Comparison of ENCODE assay signal across 8 mouse cellular contexts in the genomic region with DNA sequence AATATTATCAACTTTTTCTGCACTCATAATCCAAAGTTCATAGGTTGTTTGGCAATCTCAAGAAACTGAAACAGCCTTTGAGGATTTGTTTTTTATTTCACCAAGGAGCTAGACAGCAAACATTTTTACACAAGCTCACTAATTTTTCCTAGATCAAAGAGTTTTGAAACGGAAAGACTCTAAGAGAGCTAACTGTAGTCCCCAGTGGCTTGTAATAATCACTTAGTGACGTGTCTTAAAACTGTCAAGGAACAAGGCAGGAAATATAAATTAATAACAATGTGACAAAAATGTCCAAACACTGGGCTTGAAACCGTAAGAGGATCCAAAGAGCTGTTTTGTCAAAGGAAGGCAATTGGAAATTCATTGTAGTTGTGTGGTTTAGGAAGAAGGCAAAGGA. TPM values are rescaled to one million over a fixed set of nuclear protein-coding genes. Genes with fewer than 3 reads are reported as not detected.
A peak's percentile ranks its signal among the peaks of the same experiment; 100 is the strongest.
DNase-seq lines count a peak whose midpoint lies in the region; ATAC-seq and TF ChIP-seq lines count a peak whose summit lies in the region.

No protein-coding gene starts in this region.

- H3K4me2 ChIP-seq in kidney, embryonic 14.5 days (replicated peaks; ENCODE audit: low read depth, low read length): peak overlapping the region; percentile 39
- H3K4me2 ChIP-seq in hindbrain, embryonic 11.5 days (replicated peaks; ENCODE audit: low read depth, low read length): peak overlapping the region; percentile 39; the same call in 1 of the 2 replicates
- peak overlapping the region; percentile 49 for H3K4me2 ChIP-seq in midbrain, embryonic 12.5 days (replicated peaks)

- no peak for TF ChIP-seq POLR2A in MEL (IDR thresholded peaks at IDR 0.05; ENCODE audit: control insufficient read depth in 1 of 2, insufficient read depth in 1 of 2, low read depth in 1 of 2, low read length in 2 of 2, poor library complexity in 1 of 2)

- H3K27ac ChIP-seq in kidney, embryonic 14.5 days (ENCODE audit: low read depth, low read length): no peak overlapping the region
- H3K27ac ChIP-seq in MEL (ENCODE audit: control insufficient read depth, low read depth, low read length): peak overlapping the region; percentile 77
- no peak overlapping the region for H3K27ac ChIP-seq in hindbrain, embryonic 11.5 days (ENCODE audit: low read depth, low read length)
- no peak overlapping the region for H3K27ac ChIP-seq in midbrain, embryonic 12.5 days (replicated peaks)

- TF ChIP-seq EP300 in MEL (IDR thresholded peaks at IDR 0.05; ENCODE audit: low read depth in 1 of 2, low read length in 2 of 2): no peak

- no peaks in the 10 kb centered on the region for H3K9me3 ChIP-seq in kidney, embryonic 14.5 days (ENCODE audit: control insufficient read depth, low read length)
- no peaks in the 10 kb centered on the region for H3K9me3 ChIP-seq in MEL (replicated peaks; ENCODE audit: insufficient read depth, low read length)
- H3K9me3 ChIP-seq in hindbrain, embryonic 11.5 days (ENCODE audit: control insufficient read depth, low read length): no peaks in the 10 kb centered on the region
- no peaks in the 10 kb centered on the region for H3K9me3 ChIP-seq in midbrain, embryonic 12.5 days

- DNase-seq in kidney, postnatal 25 days: no peak
- peak; percentile 37 for DNase-seq in MEL (ENCODE audit: low read depth, low spot score)
- no peak for DNase-seq in hindbrain, embryonic 11.5 days (ENCODE audit: low spot score)
- no peak for DNase-seq in adrenal gland, adult (ENCODE audit: inconsistent age in 2 of 2, low spot score in 1 of 2)
- DNase-seq in thymus, postnatal 25 days: no peak

- H3K4me1 ChIP-seq in kidney, embryonic 14.5 days (ENCODE audit: control insufficient read depth, insufficient read depth, low read length): 0 out of 2 replicates have a peak, but pooled peaks cover 3% of the 10 kb centered on the region
- H3K4me1 ChIP-seq in MEL (ENCODE audit: control insufficient read depth in 1 of 2, insufficient read depth in 2 of 2, low read length in 2 of 2): peaks cover 1 to 3% of the 10 kb centered on the region in 2 experiments; a peak in 2 of 4 replicates
- no peaks in the 10 kb centered on the region for H3K4me1 ChIP-seq in hindbrain, embryonic 11.5 days (replicated peaks; ENCODE audit: control insufficient read depth, insufficient read depth, low read length)
- peaks cover 7% of the 10 kb centered on the region for H3K4me1 ChIP-seq in midbrain, embryonic 12.5 days

- no peaks in the 10 kb centered on the region; the same call in 1 of the 2 replicates for H3K27me3 ChIP-seq in kidney, embryonic 14.5 days (ENCODE audit: control insufficient read depth, insufficient read depth, low read length)
- no peaks in the 10 kb centered on the region for H3K27me3 ChIP-seq in MEL (ENCODE audit: control insufficient read depth in 1 of 2, insufficient read depth in 2 of 2, low read length in 2 of 2)
- H3K27me3 ChIP-seq in hindbrain, embryonic 11.5 days (ENCODE audit: control insufficient read depth, insufficient read depth, low read length): no peaks in the 10 kb centered on the region; the same call in 1 of the 2 replicates
- H3K27me3 ChIP-seq in midbrain, embryonic 12.5 days: peaks cover 8% of the 10 kb centered on the region; the same call in 1 of the 2 replicates

- H3K4me3 ChIP-seq in kidney, embryonic 14.5 days (ENCODE audit: low read length): peak overlapping the region; percentile 72; the same call in 1 of the 2 replicates
- H3K4me3 ChIP-seq in MEL (ENCODE audit: control insufficient read depth in 1 of 2, insufficient read depth in 1 of 2, low read depth in 2 of 2, low read length in 2 of 2): peak overlapping the region; percentile 63 to 72
- H3K4me3 ChIP-seq in hindbrain, embryonic 11.5 days (ENCODE audit: low read depth, low read length): no peak overlapping the region
- H3K4me3 ChIP-seq in midbrain, embryonic 12.5 days: peak overlapping the region; percentile 67

- TF ChIP-seq CTCF in MEL (IDR thresholded peaks at IDR 0.05 in 2 of 3, conservative IDR thresholded peaks at IDR 0.05 in 1 of 3; ENCODE audit: control insufficient read depth in 1 of 3, insufficient read depth in 1 of 3, low read depth in 2 of 3, low read length in 3 of 3, poor library complexity in 1 of 3, severe bottlenecking in 1 of 3): no peak

- TF ChIP-seq RAD21 in MEL (IDR thresholded peaks at IDR 0.05; ENCODE audit: low read depth, low read length): no peak

- peaks cover 3% of the 10 kb centered on the region; the same call in 1 of the 2 replicates for H3K36me3 ChIP-seq in kidney, embryonic 14.5 days (ENCODE audit: control insufficient read depth, insufficient read depth, low read length)
- peaks cover 9 to 15% of the 10 kb centered on the region in 2 experiments for H3K36me3 ChIP-seq in MEL (ENCODE audit: control insufficient read depth in 1 of 2, insufficient read depth in 2 of 2, low read length in 2 of 2)
- no peaks in the 10 kb centered on the region for H3K36me3 ChIP-seq in hindbrain, embryonic 11.5 days (ENCODE audit: control insufficient read depth, insufficient read depth, low read length)
- H3K36me3 ChIP-seq in midbrain, embryonic 12.5 days: no peaks in the 10 kb centered on the region

- peak overlapping the region; percentile 42; the same call in 1 of the 2 replicates for H3K9ac ChIP-seq in kidney, embryonic 14.5 days (ENCODE audit: low read depth, low read length)
- peak overlapping the region; percentile 72 for H3K9ac ChIP-seq in MEL (ENCODE audit: control insufficient read depth, low read depth, low read length, poor library complexity, severe bottlenecking)
- H3K9ac ChIP-seq in hindbrain, embryonic 11.5 days (ENCODE audit: low read depth, low read length): no peak overlapping the region
- no peak overlapping the region for H3K9ac ChIP-seq in midbrain, embryonic 12.5 days (replicated peaks)

- 39% methylated on average over 3 of the region's 3 CpGs for WGBS in kidney, embryonic 14.5 days
- WGBS in hindbrain, embryonic 11.5 days: 33% methylated on average over 3 of the region's 3 CpGs
- 43% methylated on average over 3 of the region's 3 CpGs for WGBS in midbrain, embryonic 12.5 days

- ATAC-seq in kidney, embryonic 14.5 days (ENCODE audit: low FRiP score, low TSS enrichment): no peak
- no peak for ATAC-seq in hindbrain, embryonic 11.5 days (ENCODE audit: low FRiP score)
- no peak for ATAC-seq in midbrain, embryonic 12.5 days (ENCODE audit: low FRiP score, low read depth)
- no peak for ATAC-seq in megakaryocyte progenitor cell, adult 5-6 weeks (replicated peaks; ENCODE audit: poor library complexity)

- peaks cover 31% of the 10 kb centered on the region for H3K79me2 ChIP-seq in MEL (ENCODE audit: control insufficient read depth, insufficient read depth, low read length, poor library complexity)

TF ChIP-seq in MEL, 35 proteins besides CTCF, POLR2A, EP300 and RAD21:
- TF ChIP-seq CHD2 (IDR thresholded peaks at IDR 0.05; ENCODE audit: low read length) (no peak), ETS1 (IDR thresholded peaks at IDR 0.05; ENCODE audit: low read depth, low read length) (no peak), SMC3 (IDR thresholded peaks at IDR 0.05; ENCODE audit: low read depth, low read length) (no peak), NELFE (IDR thresholded peaks at IDR 0.05; ENCODE audit: low read depth, low read length) (no peak), SIN3A (IDR thresholded peaks at IDR 0.05; ENCODE audit: low read length) (no peak), MAX (IDR thresholded peaks at IDR 0.05; ENCODE audit: low read length) (no peak), USF1 (IDR thresholded peaks at IDR 0.05; ENCODE audit: low read depth, low read length) (no peak), CHD1 (IDR thresholded peaks at IDR 0.05; ENCODE audit: low read depth, low read length) (no peak), E2F4 (IDR thresholded peaks at IDR 0.05; ENCODE audit: borderline replicate concordance, low read depth, low read length) (no peak), MXI1 (IDR thresholded peaks at IDR 0.05; ENCODE audit: low read depth, low read length) (no peak), USF2 (IDR thresholded peaks at IDR 0.05; ENCODE audit: borderline replicate concordance in 1 of 2, insufficient read depth in 1 of 2, low read depth in 1 of 2, low read length in 2 of 2) (no peak), ZKSCAN1 (IDR thresholded peaks at IDR 0.05; ENCODE audit: low read depth, low read length) (no peak), BHLHE40 (IDR thresholded peaks at IDR 0.05; ENCODE audit: borderline replicate concordance, low read depth, low read length) (no peak)

RNA-seq across cellular contexts. Expression of a gene that starts 1.0 kb away (rescaled TPM):
- 171 and 225 TPM in 2 replicates for polyA plus RNA-seq in kidney, embryonic 14.5 days (2014; fragmentation: Nextera tagmentation; extraction: Ambion mirVana)
- 20.2 and 28.6 TPM in 2 replicates for total RNA-seq in MEL (2012; rRNA removed)
- polyA plus RNA-seq in MEL (2012; ENCODE audit: insufficient read depth in 1 of 2, insufficient read length in 2 of 2, low read depth in 1 of 2, low replicate concordance in 2 of 2, missing spikeins in 1 of 2): 10 to 100 TPM in 1 of 2 experiments, not detected in 1; 41.2 TPM
- 244 and 256 TPM in 2 replicates for polyA plus RNA-seq in hindbrain, embryonic 11.5 days (2014; fragmentation: Nextera tagmentation; extraction: Ambion mirVana)
- 219 and 228 TPM in 2 replicates for polyA plus RNA-seq in midbrain, embryonic 12.5 days (2016; fragmentation: Nextera tagmentation; extraction: Ambion mirVana)
- total RNA-seq in megakaryocyte progenitor cell, adult 5-6 weeks (2015): 85.2 and 148 TPM in 2 replicates
- 53.9 and 80.9 TPM in 2 replicates for total RNA-seq in megakaryocyte progenitor cell, adult 5-6 weeks (2017)

Comparison
In these comparisons a context has a peak if more than half of its experiments do, and no peak if none do; other contexts are left out.
1. H3K9ac ChIP-seq: peak in kidney, embryonic 14.5 days (single experiment) and MEL (single experiment); none in hindbrain, embryonic 11.5 days (single experiment) and midbrain, embryonic 12.5 days (single experiment).
2. Peak in every context shown above with its lines, with median percentiles within 50 percentile points of each other: H3K4me2 ChIP-seq.